Mouse (Mus musculus): ENCODE measurements around the gene Csf2rb2. TPM values are rescaled to one million over a fixed set of nuclear protein-coding genes. Genes with fewer than 3 reads are reported as not detected.

The Csf2rb2 gene
- polyA plus RNA-seq, 1 experiment from 2014 or later, result 0.54 TPM

DNA sequence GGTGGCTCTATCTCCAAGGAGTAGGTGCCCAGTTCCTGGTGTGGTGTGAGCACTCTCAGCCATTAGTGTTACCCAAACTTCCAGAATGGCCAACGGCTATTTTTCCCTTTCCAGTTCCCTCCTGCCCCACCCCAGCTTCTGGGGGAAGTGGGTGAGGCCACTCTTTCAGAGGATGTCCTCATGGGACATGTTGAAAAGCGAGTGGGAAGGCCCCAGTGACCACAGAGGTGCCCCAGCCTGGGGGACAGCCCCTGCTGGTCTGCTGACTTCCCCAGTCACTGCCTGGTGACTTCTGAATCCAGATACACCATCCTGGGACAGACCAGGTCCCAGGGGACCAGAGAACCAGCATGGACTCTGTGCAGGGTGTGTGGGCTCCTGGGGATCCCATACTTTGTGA is 57.9 kb downstream of the Csf2rb2 start:
- Histone ChIP-seq H3K4me1 (replicated peaks) (no peaks in the 10 kb centered on the region; the same call in 1 of the 2 replicates), H3K9ac (no peak overlapping the region), H3K27me3 (no peaks in the 10 kb centered on the region), H3K36me3 (no peaks in the 10 kb centered on the region), H3K9me3 (replicated peaks) (no peaks in the 10 kb centered on the region), H3K4me3 (replicated peaks) (no peak overlapping the region), H3K27ac (no peak overlapping the region), H3K4me2 (no peak overlapping the region)
- 25% methylated on average over 2 of the region's 2 CpGs for WGBS (ENCODE audit: insufficient replicate concordance)
- DNase-seq (no peak), ATAC-seq (ENCODE audit: low read depth) (no peak)

DNA sequence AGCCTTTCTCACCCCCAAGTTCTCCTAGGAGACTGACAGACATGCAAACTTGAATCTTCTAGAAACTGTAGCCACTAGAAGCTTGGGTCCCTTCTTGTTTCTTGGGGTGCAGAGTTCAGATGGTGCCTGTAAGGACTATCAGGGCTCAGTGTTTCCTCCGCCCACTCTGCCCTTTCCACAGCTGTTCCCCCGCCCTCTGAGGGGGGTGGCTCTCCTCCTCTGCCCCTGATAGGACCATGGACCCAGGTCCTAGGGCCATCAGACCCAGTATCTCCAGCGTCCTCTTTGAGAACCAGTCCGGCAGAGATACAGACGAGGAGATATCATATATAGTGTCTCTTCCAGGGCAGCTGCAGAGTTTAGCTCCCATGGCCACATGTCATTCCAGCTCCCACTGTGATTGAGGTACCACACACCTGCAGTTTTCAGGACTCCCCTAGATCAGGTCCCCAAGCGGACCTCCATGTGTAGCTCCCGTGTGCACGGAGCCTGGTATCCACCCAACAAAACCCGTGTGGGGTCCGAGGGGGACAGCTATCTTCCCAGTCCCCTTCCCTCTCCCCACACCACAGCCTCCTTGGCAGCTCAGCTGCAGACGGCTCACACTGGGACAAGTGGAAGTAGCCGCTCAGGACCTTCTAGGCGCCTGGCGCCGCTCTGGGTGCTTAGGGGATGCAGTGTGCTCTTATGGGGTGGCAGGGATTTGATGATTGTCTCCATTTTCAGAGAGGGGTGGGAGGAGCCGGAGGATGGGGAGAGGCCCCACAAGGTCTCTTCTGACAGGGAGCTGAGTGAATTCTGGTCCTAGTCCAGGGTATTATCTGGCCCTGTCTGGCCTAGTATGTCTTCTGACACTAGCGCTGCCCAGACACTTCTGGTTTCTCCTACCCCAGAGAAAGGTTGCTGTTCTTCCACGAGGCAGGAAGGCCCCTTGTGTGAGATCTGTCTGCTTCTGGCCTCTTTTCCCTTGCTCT is 59.1 kb downstream of the Csf2rb2 start:
- DNase-seq (no peak), ATAC-seq (ENCODE audit: low read depth) (no peak)
- WGBS (ENCODE audit: insufficient replicate concordance), result 61% methylated on average over 18 of the region's 18 CpGs
- Histone ChIP-seq H3K4me1 (replicated peaks) (no peaks in the 10 kb centered on the region; the same call in 1 of the 2 replicates), H3K4me3 (replicated peaks) (peak overlapping the region; percentile 7; the same call in 1 of the 2 replicates), H3K9ac (no peak overlapping the region), H3K27me3 (no peaks in the 10 kb centered on the region), H3K36me3 (no peaks in the 10 kb centered on the region), H3K27ac (peak overlapping the region; percentile 19; the same call in 1 of the 2 replicates), H3K9me3 (replicated peaks) (no peaks in the 10 kb centered on the region), H3K4me2 (peak overlapping the region; percentile 17; the same call in 1 of the 2 replicates)

DNA sequence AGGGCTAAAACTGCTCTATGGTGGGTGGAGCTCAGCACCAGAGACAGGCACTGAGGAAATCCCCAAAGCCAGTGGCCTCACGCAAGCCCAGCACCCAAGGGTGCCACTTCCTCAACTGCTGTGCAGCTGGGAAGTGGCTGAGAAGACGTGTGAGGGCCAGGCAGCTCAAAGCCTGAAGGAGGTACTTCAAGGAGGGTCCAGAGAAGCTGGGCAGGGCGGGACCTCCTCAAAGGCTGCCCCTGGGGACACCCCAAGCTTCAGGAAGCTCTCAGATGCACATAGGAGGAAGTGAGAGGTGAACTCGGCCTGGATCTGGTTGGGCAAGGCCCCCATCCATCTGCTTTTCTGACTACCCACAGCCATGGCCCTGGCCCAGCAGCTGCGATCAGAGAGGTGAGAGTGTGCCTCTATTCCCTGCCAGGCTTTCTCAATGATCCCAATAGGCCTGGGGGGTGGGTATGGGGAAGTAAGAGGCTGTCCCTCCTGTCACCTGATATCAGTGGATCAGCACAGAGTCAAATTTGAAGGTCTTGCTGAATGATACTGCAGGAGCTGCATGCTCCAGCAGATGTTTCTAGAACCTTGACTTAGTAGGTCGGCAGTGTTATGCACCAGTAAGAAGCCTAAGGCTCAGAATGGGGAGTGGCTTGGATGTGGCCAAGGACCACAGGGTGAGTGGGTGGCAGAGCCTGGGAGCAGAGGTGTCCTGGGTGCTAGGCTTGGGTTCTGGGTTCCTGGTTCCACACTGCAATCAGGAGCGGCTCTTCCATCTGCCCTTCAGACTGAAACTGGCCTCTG is 60.6 kb downstream of the Csf2rb2 start, which contains the start of gene Ncf4:
Gene Ncf4, plus strand, starts transcription at position 107 of the 798 bp plus-strand sequence.
- Histone ChIP-seq H3K9ac (no peak within 1 kb of the TSS), H3K9me3 (replicated peaks) (no peaks in the 10 kb centered on the region), H3K4me3 (replicated peaks) (peak within 1 kb of the TSS; percentile 7), H3K27me3 (no peaks in the 10 kb centered on the region), H3K27ac (peak within 1 kb of the TSS; percentile 50), H3K4me2 (peak within 1 kb of the TSS; percentile 17; the same call in 1 of the 2 replicates), H3K36me3 (no peaks in the 10 kb centered on the region), H3K4me1 (replicated peaks) (no peaks in the 10 kb centered on the region; the same call in 1 of the 2 replicates)
- WGBS (ENCODE audit: insufficient replicate concordance), result 42% methylated on average over 7 of the region's 7 CpGs
- ATAC-seq (ENCODE audit: low read depth) (peak; percentile 32; the same call in 1 of the 2 replicates), DNase-seq (no peak)

DNA sequence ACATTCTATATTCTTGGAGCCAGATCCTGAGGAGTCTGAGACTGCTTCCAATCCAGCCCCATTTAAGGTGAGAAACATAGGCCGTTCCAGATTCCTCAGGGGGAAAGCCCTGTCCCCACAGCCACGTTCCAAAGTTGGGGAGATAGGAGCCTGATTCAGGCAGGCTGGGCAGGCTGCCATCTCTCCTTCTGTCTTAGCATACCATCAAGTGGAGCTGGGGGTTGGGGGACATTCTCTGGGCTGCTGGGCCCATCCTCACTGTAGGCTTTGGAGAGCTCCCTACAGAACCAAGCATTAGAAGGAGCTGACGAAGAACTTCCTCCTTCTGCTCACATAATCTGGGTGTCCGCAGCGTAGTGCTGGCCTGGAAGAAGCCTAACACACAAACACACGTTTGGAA is 61.7 kb downstream of the Csf2rb2 start:
- Histone ChIP-seq H3K4me2 (no peak overlapping the region), H3K36me3 (no peaks in the 10 kb centered on the region), H3K4me1 (replicated peaks) (no peaks in the 10 kb centered on the region; the same call in 1 of the 2 replicates), H3K9me3 (replicated peaks) (no peaks in the 10 kb centered on the region), H3K9ac (no peak overlapping the region), H3K4me3 (replicated peaks) (no peak overlapping the region), H3K27ac (no peak overlapping the region), H3K27me3 (no peaks in the 10 kb centered on the region)
- WGBS (ENCODE audit: insufficient replicate concordance), result 46% methylated on average over 6 of the region's 6 CpGs
- DNase-seq, result no peak
- ATAC-seq (ENCODE audit: low read depth), result no peak

DNA sequence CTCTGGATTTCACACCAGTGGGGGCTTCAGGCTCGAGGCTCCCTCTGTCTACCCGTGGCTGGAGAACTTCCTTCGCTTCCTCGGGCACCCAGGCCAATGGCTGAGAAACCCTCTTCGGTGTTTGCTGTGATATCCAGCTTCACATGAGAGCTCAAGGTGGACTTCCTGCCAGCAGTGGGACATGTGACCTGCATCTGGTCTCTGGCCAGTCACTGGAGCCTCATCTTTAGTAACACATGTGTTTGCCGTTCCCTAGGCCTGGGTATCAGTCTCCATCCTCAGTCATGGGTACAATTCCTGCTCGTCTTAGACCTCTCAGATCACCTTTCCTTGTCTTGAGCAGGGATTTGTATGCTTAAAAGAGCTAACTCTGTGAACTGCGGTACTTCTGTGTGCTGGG is 62.5 kb downstream of the Csf2rb2 start:
- no peak for ATAC-seq (ENCODE audit: low read depth)
- Histone ChIP-seq H3K36me3 (no peaks in the 10 kb centered on the region), H3K4me2 (no peak overlapping the region), H3K9ac (no peak overlapping the region), H3K4me3 (replicated peaks) (no peak overlapping the region), H3K27ac (no peak overlapping the region), H3K27me3 (0 out of 2 replicates have a peak, but pooled peaks cover under 1% of the 10 kb centered on the region), H3K9me3 (replicated peaks) (no peaks in the 10 kb centered on the region), H3K4me1 (replicated peaks) (no peaks in the 10 kb centered on the region)
- no peak for DNase-seq
- 59% methylated on average over 8 of the region's 8 CpGs for WGBS (ENCODE audit: insufficient replicate concordance)

DNA sequence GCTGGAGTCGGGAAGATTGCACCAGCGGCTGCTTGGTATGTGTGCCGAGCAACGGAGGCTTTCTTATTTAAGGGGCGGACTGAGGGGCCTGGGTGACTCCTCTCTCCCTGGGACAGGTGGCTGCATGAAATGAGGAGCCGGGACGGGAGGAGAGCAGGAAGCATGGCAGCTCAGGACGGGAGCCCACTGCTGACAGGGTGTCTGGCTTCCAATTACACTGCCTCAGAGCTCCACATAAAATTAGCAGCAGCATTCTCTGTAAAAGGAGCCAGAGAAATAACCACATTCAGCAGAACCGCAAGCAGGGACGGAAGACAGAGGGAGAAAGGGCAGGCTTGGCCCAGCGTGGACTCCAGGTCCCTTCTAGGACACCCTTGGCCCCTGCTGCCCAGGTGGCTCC is 64.2 kb downstream of the Csf2rb2 start:
- Histone ChIP-seq H3K27me3 (0 out of 2 replicates have a peak, but pooled peaks cover 5% of the 10 kb centered on the region), H3K4me1 (replicated peaks) (no peaks in the 10 kb centered on the region), H3K9me3 (replicated peaks) (no peaks in the 10 kb centered on the region), H3K4me2 (no peak overlapping the region), H3K4me3 (replicated peaks) (no peak overlapping the region), H3K9ac (no peak overlapping the region), H3K27ac (no peak overlapping the region), H3K36me3 (no peaks in the 10 kb centered on the region)
- WGBS (ENCODE audit: insufficient replicate concordance), result 56% methylated on average over 11 of the region's 11 CpGs
- DNase-seq (no peak), ATAC-seq (ENCODE audit: low read depth) (no peak)

DNA sequence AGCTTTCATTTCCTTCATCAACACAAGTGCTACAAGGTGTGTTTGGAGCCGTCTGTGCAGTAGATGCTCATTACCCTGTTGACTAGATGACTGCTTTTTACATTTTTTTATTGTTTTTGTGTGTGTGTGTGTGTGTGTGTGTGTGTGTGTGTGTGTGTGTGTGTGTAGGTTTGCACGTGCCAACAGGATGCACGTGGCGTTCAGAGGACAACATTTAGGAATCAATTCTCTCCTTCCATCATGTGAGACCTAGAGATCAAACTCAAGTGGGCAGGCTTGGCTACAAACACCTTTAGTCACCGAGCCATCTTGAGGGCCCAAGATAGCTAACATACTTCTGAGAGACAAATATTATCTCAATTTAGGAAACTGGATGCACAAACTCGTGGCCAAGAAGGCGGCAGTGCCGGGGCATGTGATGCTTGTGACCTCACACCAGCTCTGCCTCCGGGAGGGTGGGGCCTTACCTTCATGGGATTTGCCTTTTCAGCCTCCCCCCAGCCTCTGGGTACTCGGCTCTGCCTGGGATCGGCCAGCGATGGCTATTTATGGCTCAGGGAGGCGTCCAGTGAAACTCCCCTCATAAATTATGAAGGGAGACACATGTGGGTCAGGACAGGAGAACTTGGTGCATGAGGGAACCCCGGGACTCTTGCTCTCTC is 65.4 kb downstream of the Csf2rb2 start:
- Histone ChIP-seq H3K27me3 (0 out of 2 replicates have a peak, but pooled peaks cover 5% of the 10 kb centered on the region), H3K4me3 (replicated peaks) (no peak overlapping the region), H3K4me2 (no peak overlapping the region), H3K4me1 (replicated peaks) (peaks cover 2% of the 10 kb centered on the region; the same call in 1 of the 2 replicates), H3K36me3 (no peaks in the 10 kb centered on the region), H3K9ac (no peak overlapping the region), H3K27ac (no peak overlapping the region), H3K9me3 (replicated peaks) (no peaks in the 10 kb centered on the region)
- ATAC-seq (ENCODE audit: low read depth), result no peak
- 63% methylated on average over 14 of the region's 14 CpGs for WGBS (ENCODE audit: insufficient replicate concordance)
- DNase-seq, result no peak

DNA sequence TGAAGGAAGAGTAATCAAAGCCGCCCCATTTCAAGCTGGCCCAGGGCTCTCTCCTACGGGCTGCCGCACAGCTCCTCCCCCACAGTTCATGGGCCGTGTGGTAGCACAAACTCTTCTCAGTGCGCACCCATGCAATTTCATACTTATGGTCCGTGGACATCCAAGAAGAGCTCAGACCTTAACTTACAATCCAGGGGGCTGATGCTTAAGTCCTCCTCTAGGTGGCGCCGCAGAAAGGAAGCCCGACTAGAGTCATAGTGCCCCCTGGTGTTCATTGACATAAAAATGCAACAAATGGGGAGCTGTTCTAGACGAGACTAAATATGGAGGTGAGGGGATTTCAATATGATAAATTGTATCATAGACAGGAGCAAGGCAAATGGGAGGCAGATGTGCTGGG is 66.1 kb downstream of the Csf2rb2 start:
- H3K36me3 ChIP-seq, result no peaks in the 10 kb centered on the region
- H3K4me2 ChIP-seq, result no peak overlapping the region
- no peak overlapping the region for H3K9ac ChIP-seq
- H3K27me3 ChIP-seq, result 0 out of 2 replicates have a peak, but pooled peaks cover 5% of the 10 kb centered on the region
- WGBS (ENCODE audit: insufficient replicate concordance), result 21% methylated on average over 10 of the region's 10 CpGs
- no peak for ATAC-seq (ENCODE audit: low read depth)
- H3K4me3 ChIP-seq (replicated peaks), result no peak overlapping the region
- no peaks in the 10 kb centered on the region for H3K9me3 ChIP-seq (replicated peaks)
- peaks cover 8% of the 10 kb centered on the region; the same call in 1 of the 2 replicates for H3K4me1 ChIP-seq (replicated peaks)
- DNase-seq, result peak; percentile 53
- H3K27ac ChIP-seq, result no peak overlapping the region

DNA sequence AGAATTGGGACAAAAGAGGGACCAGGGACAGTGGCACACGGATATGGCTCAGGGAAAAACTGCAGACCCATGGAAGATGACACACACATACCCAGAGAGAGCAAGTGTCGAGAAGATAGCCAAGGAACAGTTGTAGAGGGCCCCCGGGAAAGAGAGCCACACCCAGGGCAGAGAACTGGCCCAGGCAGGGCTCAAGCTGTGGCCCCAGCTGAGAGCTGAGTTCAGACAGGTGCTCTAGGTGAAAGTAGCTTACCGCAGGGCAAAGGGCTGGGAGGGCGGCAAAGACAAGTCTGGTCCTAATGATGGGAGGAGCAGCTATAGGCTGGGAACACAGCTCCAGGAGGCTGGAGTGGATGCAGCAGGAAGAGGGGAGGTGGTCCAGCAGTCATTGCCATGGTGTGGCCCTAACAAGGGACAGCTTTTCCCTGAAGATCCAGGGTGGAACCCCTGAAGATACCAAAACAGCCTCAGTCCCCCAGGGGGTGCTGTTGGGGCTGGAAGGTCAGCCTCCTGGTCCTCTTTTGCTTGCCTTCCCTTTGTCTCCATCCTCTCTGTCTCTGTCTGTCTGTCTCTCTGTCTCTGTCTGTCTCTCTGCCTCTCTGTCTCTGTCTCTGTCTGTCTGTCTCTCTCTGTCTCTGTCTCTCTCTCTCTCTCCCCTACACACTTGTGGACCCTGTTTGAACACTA is 70.6 kb downstream of the Csf2rb2 start:
- H3K36me3 ChIP-seq, result no peaks in the 10 kb centered on the region
- no peak overlapping the region for H3K9ac ChIP-seq
- DNase-seq, result no peak
- whole genome bisulfite sequencing (ENCODE audit: insufficient replicate concordance), result 51% methylated on average over 5 of the region's 5 CpGs
- H3K27ac ChIP-seq, result no peak overlapping the region
- peaks cover 8% of the 10 kb centered on the region; the same call in 1 of the 2 replicates for H3K4me1 ChIP-seq (replicated peaks)
- H3K27me3 ChIP-seq, result 0 out of 2 replicates have a peak, but pooled peaks cover 5% of the 10 kb centered on the region
- H3K4me3 ChIP-seq (replicated peaks), result no peak overlapping the region
- no peak overlapping the region for H3K4me2 ChIP-seq
- ATAC-seq (ENCODE audit: low read depth), result no peak
- no peaks in the 10 kb centered on the region for H3K9me3 ChIP-seq (replicated peaks)

All from liver, embryonic 13.5 days (tissue).